Mouse (Mus musculus): ENCODE results near the gene Nav2. TPM values are rescaled to one million over a fixed set of nuclear protein-coding genes. Genes with fewer than 3 reads are reported as not detected.

The Nav2 gene
- polyA plus RNA-seq, 1 experiment from 2014 or later: 22.5 TPM

- H3K36me3 ChIP-seq (ENCODE audit: control insufficient read depth, insufficient read depth, low read length): no peaks in the 10 kb centered on the region
- no peaks in the 10 kb centered on the region for H3K27me3 ChIP-seq (ENCODE audit: control insufficient read depth, insufficient read depth, low read length)
- H3K4me1 ChIP-seq (ENCODE audit: control insufficient read depth, insufficient read depth, low read length): 0 out of 2 replicates have a peak, but pooled peaks cover 2% of the 10 kb centered on the region
- H3K9ac ChIP-seq (replicated peaks; ENCODE audit: low read length): no peak overlapping the region
- ATAC-seq (ENCODE audit: low FRiP score, low TSS enrichment) (no peak), DNase-seq (no peak)
- H3K4me2 ChIP-seq (ENCODE audit: low read length): no peak overlapping the region
- no peak overlapping the region for H3K27ac ChIP-seq (replicated peaks; ENCODE audit: low read depth, low read length)
- 80% methylated on average over 9 of the region's 9 CpGs for WGBS
- H3K9me3 ChIP-seq (ENCODE audit: control insufficient read depth, low read length): peaks cover 5% of the 10 kb centered on the region
- H3K4me3 ChIP-seq (replicated peaks; ENCODE audit: low read depth, low read length): no peak overlapping the region
Observed at GRCm38 (mm10) chr7:49152713-49153112, 244.2 kb downstream of the Nav2 start.

- peaks cover 5% of the 10 kb centered on the region for H3K9me3 ChIP-seq (ENCODE audit: control insufficient read depth, low read length)
- 74% methylated on average over 12 of the region's 12 CpGs for WGBS
- H3K4me1 ChIP-seq (ENCODE audit: control insufficient read depth, insufficient read depth, low read length): peaks cover 32% of the 10 kb centered on the region
- no peak overlapping the region for H3K4me3 ChIP-seq (replicated peaks; ENCODE audit: low read depth, low read length)
- no peak overlapping the region for H3K4me2 ChIP-seq (ENCODE audit: low read length)
- H3K27ac ChIP-seq (replicated peaks; ENCODE audit: low read depth, low read length): no peak overlapping the region
- no peak overlapping the region for H3K9ac ChIP-seq (replicated peaks; ENCODE audit: low read length)
- DNase-seq (no peak), ATAC-seq (ENCODE audit: low FRiP score, low TSS enrichment) (no peak)
- no peaks in the 10 kb centered on the region for H3K36me3 ChIP-seq (ENCODE audit: control insufficient read depth, insufficient read depth, low read length)
- no peaks in the 10 kb centered on the region for H3K27me3 ChIP-seq (ENCODE audit: control insufficient read depth, insufficient read depth, low read length)
Observed at GRCm38 (mm10) chr7:49158641-49159381, 250.3 kb downstream of the Nav2 start.

DNA sequence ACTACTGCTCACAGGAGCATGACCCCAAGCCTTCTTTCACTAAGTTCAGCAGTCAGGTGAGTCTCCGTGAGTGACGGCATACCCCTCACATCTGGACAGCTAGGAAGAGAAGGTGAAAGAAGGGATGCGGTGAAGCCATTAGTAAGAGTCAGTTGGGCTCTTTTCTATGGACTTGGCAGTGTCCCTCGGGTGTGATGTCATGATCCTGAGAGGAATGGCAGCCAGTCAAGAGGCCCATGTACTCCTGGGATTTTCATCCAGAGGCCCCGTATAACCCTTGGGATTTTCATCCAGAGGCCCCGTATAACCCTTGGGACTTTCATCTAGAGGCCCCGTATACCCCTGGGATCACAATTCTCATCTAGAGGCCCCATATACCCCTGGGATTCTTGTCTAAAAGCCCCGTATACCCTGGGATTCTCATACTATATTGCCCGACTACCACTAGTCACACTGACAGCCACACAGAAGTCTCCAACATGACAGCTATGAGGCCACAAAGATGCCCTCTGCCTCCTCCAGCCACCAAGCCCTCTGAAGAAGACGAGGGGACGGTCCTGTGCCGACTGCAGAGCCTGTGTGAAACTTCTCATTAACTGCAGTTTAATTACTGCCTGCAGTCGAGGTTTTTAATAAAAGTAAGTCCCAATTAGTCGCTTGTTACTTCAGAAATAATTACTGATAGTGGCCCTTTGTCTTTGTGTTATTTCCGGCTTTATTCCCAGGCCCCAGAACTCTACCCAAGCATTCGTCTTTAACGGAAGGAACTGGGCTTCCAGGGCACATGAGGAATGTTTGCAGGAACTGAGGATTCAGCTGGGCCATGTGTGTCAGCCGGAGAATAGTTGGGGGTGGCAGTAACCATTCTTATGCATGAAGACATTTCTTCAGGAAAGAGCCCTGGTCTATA, 251.4 kb downstream of the Nav2 start:
- Histone ChIP-seq H3K4me1 (ENCODE audit: control insufficient read depth, insufficient read depth, low read length) (peaks cover 42% of the 10 kb centered on the region), H3K9me3 (ENCODE audit: control insufficient read depth, low read length) (peaks cover 5% of the 10 kb centered on the region), H3K27me3 (ENCODE audit: control insufficient read depth, insufficient read depth, low read length) (no peaks in the 10 kb centered on the region), H3K4me2 (ENCODE audit: low read length) (no peak overlapping the region), H3K4me3 (replicated peaks; ENCODE audit: low read depth, low read length) (no peak overlapping the region), H3K9ac (replicated peaks; ENCODE audit: low read length) (no peak overlapping the region), H3K36me3 (ENCODE audit: control insufficient read depth, insufficient read depth, low read length) (no peaks in the 10 kb centered on the region), H3K27ac (replicated peaks; ENCODE audit: low read depth, low read length) (no peak overlapping the region)
- ATAC-seq (ENCODE audit: low FRiP score, low TSS enrichment) (no peak), DNase-seq (no peak)
- WGBS: 83% methylated on average over 18 of the region's 18 CpGs

- WGBS: 49% methylated on average over 9 of the region's 9 CpGs
- Histone ChIP-seq H3K36me3 (ENCODE audit: control insufficient read depth, insufficient read depth, low read length) (no peaks in the 10 kb centered on the region), H3K4me2 (ENCODE audit: low read length) (no peak overlapping the region), H3K9me3 (ENCODE audit: control insufficient read depth, low read length) (no peaks in the 10 kb centered on the region), H3K4me1 (ENCODE audit: control insufficient read depth, insufficient read depth, low read length) (peaks cover 52% of the 10 kb centered on the region), H3K4me3 (replicated peaks; ENCODE audit: low read depth, low read length) (no peak overlapping the region), H3K27me3 (ENCODE audit: control insufficient read depth, insufficient read depth, low read length) (no peaks in the 10 kb centered on the region), H3K27ac (replicated peaks; ENCODE audit: low read depth, low read length) (no peak overlapping the region), H3K9ac (replicated peaks; ENCODE audit: low read length) (no peak overlapping the region)
- ATAC-seq (ENCODE audit: low FRiP score, low TSS enrichment) (no peak), DNase-seq (no peak)
Observed at GRCm38 (mm10) chr7:49162079-49162478, 253.6 kb downstream of the Nav2 start.

DNA sequence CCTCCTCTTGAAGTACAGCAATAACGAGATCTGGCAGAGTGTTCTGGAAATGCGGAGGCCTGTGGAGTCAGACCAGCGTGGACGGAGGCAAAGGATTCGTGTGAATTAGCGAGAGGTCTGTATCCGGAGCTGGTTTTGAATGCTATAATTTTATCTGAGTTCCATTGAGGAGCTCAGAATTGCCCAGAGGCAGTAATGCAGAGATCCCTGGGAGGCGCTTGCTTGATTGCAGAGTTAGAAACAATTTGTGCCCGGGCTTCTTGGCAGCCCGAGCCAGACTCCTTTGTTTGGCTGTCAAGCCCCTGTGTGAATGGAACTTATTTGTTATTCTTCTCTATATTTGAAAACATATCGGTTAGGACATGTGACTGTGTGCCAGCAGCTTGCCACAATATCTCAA, 255.3 kb downstream of the Nav2 start:
- H3K27me3 ChIP-seq (ENCODE audit: control insufficient read depth, insufficient read depth, low read length): no peaks in the 10 kb centered on the region
- ATAC-seq (ENCODE audit: low FRiP score, low TSS enrichment): no peak
- H3K9ac ChIP-seq (replicated peaks; ENCODE audit: low read length): no peak overlapping the region
- WGBS: 16% methylated on average over 11 of the region's 11 CpGs
- H3K9me3 ChIP-seq (ENCODE audit: control insufficient read depth, low read length): no peaks in the 10 kb centered on the region
- peak overlapping the region; percentile 69 for H3K27ac ChIP-seq (replicated peaks; ENCODE audit: low read depth, low read length)
- no peak overlapping the region for H3K4me2 ChIP-seq (ENCODE audit: low read length)
- H3K4me1 ChIP-seq (ENCODE audit: control insufficient read depth, insufficient read depth, low read length): peaks cover 54% of the 10 kb centered on the region
- no peak overlapping the region for H3K4me3 ChIP-seq (replicated peaks; ENCODE audit: low read depth, low read length)
- no peaks in the 10 kb centered on the region for H3K36me3 ChIP-seq (ENCODE audit: control insufficient read depth, insufficient read depth, low read length)
- DNase-seq: peak; percentile 73

DNA sequence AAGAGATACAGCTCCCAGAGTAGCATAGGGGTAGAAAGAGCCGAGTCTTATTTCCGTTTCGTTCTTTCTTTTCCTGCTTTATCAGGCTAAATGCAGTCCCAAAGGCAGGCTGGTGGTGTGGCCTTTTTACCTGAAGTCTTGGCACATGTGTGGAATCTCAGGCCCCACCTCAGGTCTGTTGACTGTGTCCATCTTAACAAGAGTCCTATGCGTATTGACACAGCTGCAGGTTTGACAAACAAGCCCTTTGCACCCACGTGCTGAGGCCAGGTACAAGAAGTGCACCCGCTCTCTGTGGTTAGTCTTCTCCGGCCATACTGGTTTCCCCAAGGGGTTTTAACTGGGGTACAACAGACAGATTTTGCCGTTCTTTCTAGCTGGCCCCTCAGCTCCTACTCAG, 256.4 kb downstream of the Nav2 start:
- WGBS: 90% methylated on average over 8 of the region's 8 CpGs
- no peak for ATAC-seq (ENCODE audit: low FRiP score, low TSS enrichment)
- Histone ChIP-seq H3K4me2 (ENCODE audit: low read length) (no peak overlapping the region), H3K4me1 (ENCODE audit: control insufficient read depth, insufficient read depth, low read length) (peaks cover 47% of the 10 kb centered on the region), H3K4me3 (replicated peaks; ENCODE audit: low read depth, low read length) (no peak overlapping the region), H3K27me3 (ENCODE audit: control insufficient read depth, insufficient read depth, low read length) (no peaks in the 10 kb centered on the region), H3K9me3 (ENCODE audit: control insufficient read depth, low read length) (no peaks in the 10 kb centered on the region), H3K9ac (replicated peaks; ENCODE audit: low read length) (no peak overlapping the region), H3K36me3 (ENCODE audit: control insufficient read depth, insufficient read depth, low read length) (no peaks in the 10 kb centered on the region), H3K27ac (replicated peaks; ENCODE audit: low read depth, low read length) (no peak overlapping the region)
- DNase-seq: no peak

- Histone ChIP-seq H3K9ac (replicated peaks; ENCODE audit: low read length) (no peak overlapping the region), H3K4me1 (ENCODE audit: control insufficient read depth, insufficient read depth, low read length) (peaks cover 13% of the 10 kb centered on the region; the same call in 1 of the 2 replicates), H3K27me3 (ENCODE audit: control insufficient read depth, insufficient read depth, low read length) (no peaks in the 10 kb centered on the region), H3K4me3 (replicated peaks; ENCODE audit: low read depth, low read length) (no peak overlapping the region), H3K27ac (replicated peaks; ENCODE audit: low read depth, low read length) (no peak overlapping the region), H3K9me3 (ENCODE audit: control insufficient read depth, low read length) (no peaks in the 10 kb centered on the region), H3K36me3 (ENCODE audit: control insufficient read depth, insufficient read depth, low read length) (no peaks in the 10 kb centered on the region), H3K4me2 (ENCODE audit: low read length) (no peak overlapping the region)
- DNase-seq (no peak), ATAC-seq (ENCODE audit: low FRiP score, low TSS enrichment) (no peak)
- 77% methylated on average over 3 of the region's 3 CpGs for WGBS
Observed at GRCm38 (mm10) chr7:49172926-49173325, 264.4 kb downstream of the Nav2 start.

DNA sequence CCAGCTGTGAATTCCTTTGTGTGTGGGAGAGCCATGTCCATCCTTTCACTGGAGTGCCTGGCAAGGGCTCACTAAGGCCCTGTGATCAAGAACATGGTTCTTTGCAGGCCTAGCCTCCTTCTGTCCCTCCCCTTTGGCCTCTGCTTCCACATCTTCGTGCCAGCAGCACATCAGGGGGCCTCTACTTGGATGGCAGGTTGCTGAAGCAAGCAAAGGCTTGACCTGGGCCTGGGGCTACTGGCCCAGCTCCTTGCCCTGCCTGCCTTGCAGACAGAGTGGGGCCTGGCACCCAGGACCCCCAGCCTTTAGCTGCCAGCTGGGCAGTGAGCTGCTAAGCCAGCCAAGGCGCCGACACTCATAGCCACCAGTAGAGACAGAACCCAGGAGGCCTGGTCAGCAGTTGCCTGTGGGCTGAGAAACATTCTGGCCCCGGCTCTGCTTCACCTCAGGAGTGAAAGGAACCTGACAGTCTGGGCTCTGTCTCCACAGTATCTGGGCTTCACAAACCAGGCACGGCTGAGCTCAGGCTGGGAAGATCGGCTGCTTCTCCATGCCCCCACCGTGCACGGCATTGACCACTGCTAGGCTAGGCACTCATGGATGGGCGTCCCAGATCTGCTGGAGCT, 267.4 kb downstream of the Nav2 start:
- Histone ChIP-seq H3K9ac (replicated peaks; ENCODE audit: low read length) (no peak overlapping the region), H3K9me3 (ENCODE audit: control insufficient read depth, low read length) (no peaks in the 10 kb centered on the region), H3K27me3 (ENCODE audit: control insufficient read depth, insufficient read depth, low read length) (no peaks in the 10 kb centered on the region), H3K36me3 (ENCODE audit: control insufficient read depth, insufficient read depth, low read length) (no peaks in the 10 kb centered on the region), H3K4me2 (ENCODE audit: low read length) (no peak overlapping the region), H3K27ac (replicated peaks; ENCODE audit: low read depth, low read length) (0 out of 2 replicates have a peak overlapping the region, but pooled peaks have one; percentile 5), H3K4me3 (replicated peaks; ENCODE audit: low read depth, low read length) (no peak overlapping the region), H3K4me1 (ENCODE audit: control insufficient read depth, insufficient read depth, low read length) (peaks cover 16% of the 10 kb centered on the region; the same call in 1 of the 2 replicates)
- ATAC-seq (ENCODE audit: low FRiP score, low TSS enrichment) (no peak), DNase-seq (no peak)
- WGBS: 65% methylated on average over 9 of the region's 9 CpGs
